ENCODE assay signal across 18 mouse cellular contexts in genomic region chr2:125154294-125154693, GRCm38 (mm10). TPM values are rescaled to one million over a fixed set of nuclear protein-coding genes. Genes with fewer than 3 reads are reported as not detected.
"Had no signal": no experiment of that assay in that cellular context is flagged by ENCODE, and none has a peak within 500 bp of the region (broad histone marks: within the 10 kb centered on the region; RNA-seq: fewer than 3 reads in every experiment).

No protein-coding gene starts in this region.

- H3K4me1 ChIP-seq: kidney, embryonic 15.5 days; limb, embryonic 13.5 days; midbrain, embryonic 12.5 days had no signal

- H3K27me3 ChIP-seq: limb, embryonic 13.5 days; midbrain, embryonic 12.5 days; neural tube, embryonic 13.5 days had no signal

- DNase-seq: kidney, adult 11 months; kidney, postnatal 25 days; left cerebral cortex, postnatal 4 days; retina, postnatal 1 day; right cerebral cortex, postnatal 4 days; spleen, adult 18-20 months; thymus, postnatal 36 days had no signal

- ATAC-seq: inflammation-experienced regulatory T-cells, adult 6 months; midbrain, embryonic 16.5 days had no signal

- H3K9ac ChIP-seq: kidney, embryonic 15.5 days; limb, embryonic 13.5 days; liver, embryonic 14.5 days; midbrain, embryonic 12.5 days; neural tube, embryonic 13.5 days had no signal

- H3K27ac ChIP-seq: kidney, embryonic 15.5 days; limb, embryonic 13.5 days; liver, embryonic 14.5 days; midbrain, embryonic 12.5 days; neural tube, embryonic 13.5 days had no signal

- H3K36me3 ChIP-seq: kidney, embryonic 15.5 days; limb, embryonic 13.5 days; midbrain, embryonic 12.5 days; neural tube, embryonic 13.5 days had no signal

- H3K9me3 ChIP-seq: kidney, embryonic 15.5 days; limb, embryonic 13.5 days; midbrain, embryonic 12.5 days; neural tube, embryonic 13.5 days had no signal

- H3K4me2 ChIP-seq: kidney, embryonic 15.5 days; limb, embryonic 13.5 days; midbrain, embryonic 12.5 days; neural tube, embryonic 13.5 days had no signal

- H3K4me3 ChIP-seq: kidney, embryonic 15.5 days; limb, embryonic 13.5 days; midbrain, embryonic 12.5 days; neural tube, embryonic 13.5 days had no signal

RNA-seq across cellular contexts. Expression of gene Slc12a1, which starts 2.0 kb away (rescaled TPM):
- total RNA-seq: liver, adult 2 months had no signal
- polyA plus RNA-seq: inflammation-experienced regulatory T-cells, adult 6 months; limb, embryonic 13.5 days; liver, adult 2 months; liver, embryonic 14.5 days; midbrain, embryonic 12.5 days; stomach, embryonic 14.5 days had no signal

RNA-seq across cellular contexts. Expression of gene Ctxn2, which starts 17.8 kb away (rescaled TPM):
- total RNA-seq: liver, adult 2 months; megakaryocyte-erythroid progenitor cell, adult 5-6 weeks had no signal
- polyA plus RNA-seq: inflammation-experienced regulatory T-cells, adult 6 months; kidney, embryonic 15.5 days; limb, embryonic 13.5 days; liver, adult 2 months; liver, embryonic 14.5 days; stomach, embryonic 14.5 days; thymus, postnatal 0 days had no signal
